Mouse (Mus musculus): Measurements from ENCODE around the gene Gimap9. TPM values are rescaled to one million over a fixed set of nuclear protein-coding genes. Genes with fewer than 3 reads are reported as not detected.

Gimap9 gene
- polyA plus RNA-seq, 1 experiment from 2014 or later: 3.1 TPM

- H3K9ac ChIP-seq (ENCODE audit: low read depth, low read length): no peak overlapping the region
- H3K27ac ChIP-seq (ENCODE audit: low read length): no peak overlapping the region
- H3K36me3 ChIP-seq (ENCODE audit: control insufficient read depth, insufficient read depth, low read length): no peaks in the 10 kb centered on the region
- ATAC-seq: no peak
- no peak overlapping the region for H3K4me3 ChIP-seq (ENCODE audit: low read depth, low read length)
- no peaks in the 10 kb centered on the region for H3K9me3 ChIP-seq (replicated peaks; ENCODE audit: control insufficient read depth, low read length, poor library complexity, severe bottlenecking)
- WGBS: 83% methylated on average over 4 of the region's 4 CpGs
- H3K4me1 ChIP-seq (ENCODE audit: control insufficient read depth, insufficient read depth, low read length): no peaks in the 10 kb centered on the region
- no peaks in the 10 kb centered on the region for H3K27me3 ChIP-seq (ENCODE audit: control insufficient read depth, insufficient read depth, low read depth, low read length)
- H3K4me2 ChIP-seq (ENCODE audit: low read length): no peak overlapping the region
Measured at GRCm38 (mm10) chr6:48696830-48697554, 21.1 kb downstream of the Gimap9 start.

- ATAC-seq: no peak
- no peak overlapping the region for H3K4me3 ChIP-seq (ENCODE audit: low read depth, low read length)
- H3K4me1 ChIP-seq (ENCODE audit: control insufficient read depth, insufficient read depth, low read length): no peaks in the 10 kb centered on the region
- no peaks in the 10 kb centered on the region for H3K27me3 ChIP-seq (ENCODE audit: control insufficient read depth, insufficient read depth, low read depth, low read length)
- no peak overlapping the region for H3K9ac ChIP-seq (ENCODE audit: low read depth, low read length)
- 44% methylated on average over 1 of the region's 1 CpGs for WGBS
- H3K36me3 ChIP-seq (ENCODE audit: control insufficient read depth, insufficient read depth, low read length): no peaks in the 10 kb centered on the region
- H3K9me3 ChIP-seq (replicated peaks; ENCODE audit: control insufficient read depth, low read length, poor library complexity, severe bottlenecking): no peaks in the 10 kb centered on the region
- no peak overlapping the region for H3K4me2 ChIP-seq (ENCODE audit: low read length)
- no peak overlapping the region for H3K27ac ChIP-seq (ENCODE audit: low read length)
Measured at GRCm38 (mm10) chr6:48697555-48697930, 21.6 kb downstream of the Gimap9 start.

GRCm38 (mm10) chr6:48698066-48698856, 22.3 kb downstream of the Gimap9 start:
- ATAC-seq: no peak
- no peaks in the 10 kb centered on the region for H3K9me3 ChIP-seq (replicated peaks; ENCODE audit: control insufficient read depth, low read length, poor library complexity, severe bottlenecking)
- H3K9ac ChIP-seq (ENCODE audit: low read depth, low read length): no peak overlapping the region
- H3K27me3 ChIP-seq (ENCODE audit: control insufficient read depth, insufficient read depth, low read depth, low read length): no peaks in the 10 kb centered on the region
- no peak overlapping the region for H3K27ac ChIP-seq (ENCODE audit: low read length)
- WGBS: 76% methylated on average over 7 of the region's 7 CpGs
- no peak overlapping the region for H3K4me3 ChIP-seq (ENCODE audit: low read depth, low read length)
- no peaks in the 10 kb centered on the region for H3K4me1 ChIP-seq (ENCODE audit: control insufficient read depth, insufficient read depth, low read length)
- no peaks in the 10 kb centered on the region for H3K36me3 ChIP-seq (ENCODE audit: control insufficient read depth, insufficient read depth, low read length)
- no peak overlapping the region for H3K4me2 ChIP-seq (ENCODE audit: low read length)

- no peak overlapping the region for H3K4me2 ChIP-seq (ENCODE audit: low read length)
- no peaks in the 10 kb centered on the region for H3K36me3 ChIP-seq (ENCODE audit: control insufficient read depth, insufficient read depth, low read length)
- H3K27me3 ChIP-seq (ENCODE audit: control insufficient read depth, insufficient read depth, low read depth, low read length): no peaks in the 10 kb centered on the region
- ATAC-seq: no peak
- H3K9ac ChIP-seq (ENCODE audit: low read depth, low read length): no peak overlapping the region
- H3K27ac ChIP-seq (ENCODE audit: low read length): no peak overlapping the region
- no peaks in the 10 kb centered on the region for H3K4me1 ChIP-seq (ENCODE audit: control insufficient read depth, insufficient read depth, low read length)
- H3K9me3 ChIP-seq (replicated peaks; ENCODE audit: control insufficient read depth, low read length, poor library complexity, severe bottlenecking): no peaks in the 10 kb centered on the region
- no peak overlapping the region for H3K4me3 ChIP-seq (ENCODE audit: low read depth, low read length)
- 85% methylated on average over 3 of the region's 3 CpGs for WGBS
Measured at GRCm38 (mm10) chr6:48698888-48699287, 23.0 kb downstream of the Gimap9 start.

GRCm38 (mm10) chr6:48700251-48701075, 24.5 kb downstream of the Gimap9 start:
- Histone ChIP-seq H3K9ac (ENCODE audit: low read depth, low read length) (no peak overlapping the region), H3K27me3 (ENCODE audit: control insufficient read depth, insufficient read depth, low read depth, low read length) (no peaks in the 10 kb centered on the region), H3K36me3 (ENCODE audit: control insufficient read depth, insufficient read depth, low read length) (no peaks in the 10 kb centered on the region), H3K4me2 (ENCODE audit: low read length) (no peak overlapping the region), H3K9me3 (replicated peaks; ENCODE audit: control insufficient read depth, low read length, poor library complexity, severe bottlenecking) (no peaks in the 10 kb centered on the region), H3K4me3 (ENCODE audit: low read depth, low read length) (no peak overlapping the region), H3K27ac (ENCODE audit: low read length) (no peak overlapping the region), H3K4me1 (ENCODE audit: control insufficient read depth, insufficient read depth, low read length) (no peaks in the 10 kb centered on the region)
- no peak for ATAC-seq
- WGBS: 65% methylated on average over 5 of the region's 5 CpGs

- WGBS: 90% methylated on average over 7 of the region's 7 CpGs
Measured at GRCm38 (mm10) chr6:48702146-48702545, 26.2 kb downstream of the Gimap9 start.

GRCm38 (mm10) chr6:48702601-48703000, 26.7 kb downstream of the Gimap9 start:
- 69% methylated on average over 5 of the region's 5 CpGs for WGBS
- no peak overlapping the region for H3K9ac ChIP-seq (ENCODE audit: low read depth, low read length)
- H3K27ac ChIP-seq (ENCODE audit: low read length): no peak overlapping the region
- H3K4me2 ChIP-seq (ENCODE audit: low read length): no peak overlapping the region
- H3K9me3 ChIP-seq (replicated peaks; ENCODE audit: control insufficient read depth, low read length, poor library complexity, severe bottlenecking): no peaks in the 10 kb centered on the region
- no peaks in the 10 kb centered on the region for H3K27me3 ChIP-seq (ENCODE audit: control insufficient read depth, insufficient read depth, low read depth, low read length)
- H3K4me1 ChIP-seq (ENCODE audit: control insufficient read depth, insufficient read depth, low read length): no peaks in the 10 kb centered on the region
- H3K4me3 ChIP-seq (ENCODE audit: low read depth, low read length): no peak overlapping the region
- ATAC-seq: no peak
- H3K36me3 ChIP-seq (ENCODE audit: control insufficient read depth, insufficient read depth, low read length): no peaks in the 10 kb centered on the region

More at GRCm38 (mm10) chr6:48702146-48702545, 26.2 kb downstream of the Gimap9 start:
- Histone ChIP-seq H3K36me3 (ENCODE audit: control insufficient read depth, insufficient read depth, low read length) (no peaks in the 10 kb centered on the region), H3K4me1 (ENCODE audit: control insufficient read depth, insufficient read depth, low read length) (no peaks in the 10 kb centered on the region), H3K27me3 (ENCODE audit: control insufficient read depth, insufficient read depth, low read depth, low read length) (no peaks in the 10 kb centered on the region), H3K9me3 (replicated peaks; ENCODE audit: control insufficient read depth, low read length, poor library complexity, severe bottlenecking) (no peaks in the 10 kb centered on the region), H3K27ac (ENCODE audit: low read length) (no peak overlapping the region), H3K4me2 (ENCODE audit: low read length) (no peak overlapping the region), H3K4me3 (ENCODE audit: low read depth, low read length) (no peak overlapping the region), H3K9ac (ENCODE audit: low read depth, low read length) (no peak overlapping the region)
- no peak for ATAC-seq

- Histone ChIP-seq H3K27me3 (ENCODE audit: control insufficient read depth, insufficient read depth, low read depth, low read length) (no peaks in the 10 kb centered on the region), H3K4me3 (ENCODE audit: low read depth, low read length) (no peak overlapping the region), H3K9me3 (replicated peaks; ENCODE audit: control insufficient read depth, low read length, poor library complexity, severe bottlenecking) (no peaks in the 10 kb centered on the region), H3K9ac (ENCODE audit: low read depth, low read length) (no peak overlapping the region), H3K36me3 (ENCODE audit: control insufficient read depth, insufficient read depth, low read length) (no peaks in the 10 kb centered on the region), H3K4me1 (ENCODE audit: control insufficient read depth, insufficient read depth, low read length) (no peaks in the 10 kb centered on the region), H3K27ac (ENCODE audit: low read length) (no peak overlapping the region), H3K4me2 (ENCODE audit: low read length) (no peak overlapping the region)
- ATAC-seq: no peak
Measured at GRCm38 (mm10) chr6:48704146-48704545, 28.2 kb downstream of the Gimap9 start.
